Mouse (Mus musculus): ENCODE results near the gene Duxbl2.
"Not testable (repeated sequence)": the region's sequence is repeated elsewhere in the genome, so short reads cannot be mapped to it uniquely, and the experiment has no call there.

DNA sequence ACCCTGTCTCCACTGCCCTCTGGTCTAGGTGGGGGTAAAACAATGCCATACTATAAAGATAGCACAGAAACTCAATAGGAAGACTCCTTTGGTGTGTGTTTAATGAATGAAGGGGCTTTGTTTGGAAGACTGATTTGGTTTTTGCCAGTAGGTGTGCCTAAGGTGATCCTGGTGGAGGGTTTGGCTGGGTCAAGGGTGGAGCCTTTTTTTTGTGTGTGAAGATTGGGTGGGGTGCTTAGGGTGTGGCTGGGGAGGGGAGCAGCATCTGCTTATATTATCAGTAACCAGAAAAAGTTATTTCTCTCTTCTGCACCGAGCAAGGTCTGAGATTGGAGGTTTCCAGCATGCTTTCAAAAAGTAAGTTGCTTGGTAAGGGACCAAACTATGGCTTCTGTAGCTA lies 36.2 kb upstream of the Duxbl2 start, which contains the start of gene Cphx3:
- not testable (repeated sequence) for TF ChIP-seq CTCF (conservative IDR thresholded peaks at IDR 0.05; ENCODE audit: low read length); NANOG (IDR thresholded peaks at IDR 0.05; ENCODE audit: borderline replicate concordance, low read length)
